Mouse (Mus musculus) liver, adult 2 months (tissue): ENCODE measurements around the gene Rusc1. TPM values are rescaled to one million over a fixed set of nuclear protein-coding genes. Genes with fewer than 3 reads are reported as not detected.

Experiments
- DNase-seq: peaks from one replicate; pipeline ENCODE4 v3.0.0-alpha.2; 2011; ENCODE audit warnings: low read depth, low spot score; ENCODE audit errors: extremely low read depth
- H3K27ac ChIP-seq: fragments of 200-500 bp; replicated peaks from 2 replicates; pipeline ENCODE4 v1.5.1; 2012; ENCODE audit warnings: low read depth, mild to moderate bottlenecking, control low read depth, inconsistent platforms, low read length; ENCODE audit not compliant: insufficient read depth
- H3K27me3 ChIP-seq: fragments of 200-500 bp; 2 replicates; pipeline ENCODE4 v1.6.1; 2012; ENCODE audit warnings: mild to moderate bottlenecking, moderate library complexity, low read length, inconsistent platforms; ENCODE audit not compliant: control insufficient read depth, insufficient read depth
- H3K36me3 ChIP-seq: fragments of 200-500 bp; 2 replicates; pipeline ENCODE4 v1.6.1; 2012; ENCODE audit warnings: low read length, inconsistent platforms; ENCODE audit not compliant: control insufficient read depth, insufficient read depth
- H3K4me1 ChIP-seq: fragments of 200-500 bp; 2 replicates; pipeline ENCODE4 v1.6.1; 2011; ENCODE audit warnings: low read length; ENCODE audit not compliant: control insufficient read depth, insufficient read depth
- H3K4me3 ChIP-seq: fragments of 200-500 bp; 2 replicates; pipeline ENCODE4 v1.5.1; 2011; ENCODE audit warnings: low read depth, mild to moderate bottlenecking, control low read depth, low read length, moderate library complexity; ENCODE audit not compliant: insufficient read depth
- H3K79me2 ChIP-seq: fragments of 200-500 bp; 2 replicates; pipeline ENCODE4 v1.6.1; 2012; ENCODE audit warnings: inconsistent platforms, mild to moderate bottlenecking, low read length, moderate library complexity; ENCODE audit not compliant: control insufficient read depth, insufficient read depth
- H3K9ac ChIP-seq: fragments of 200-500 bp; 2 replicates; pipeline ENCODE4 v1.6.1; 2012; ENCODE audit warnings: low read depth, mild to moderate bottlenecking, control low read depth, inconsistent platforms, low read length
- CTCF ChIP-seq: fragments of 200-500 bp; IDR thresholded peaks from 2 replicates; pipeline ENCODE4 v1.5.1; 2011; ENCODE audit warnings: low read depth, low read length, control low read depth
- POLR2A ChIP-seq: fragments of 200-500 bp; IDR thresholded peaks from 2 replicates; pipeline ENCODE4 v1.6.1; 2011; ENCODE audit warnings: low read length, control low read depth; ENCODE audit not compliant: insufficient read depth; ENCODE audit errors: extremely low read depth
- WGBS: fragments of 180-500 bp; shearing (Covaris S2); methylation state at CpG from one replicate; pipeline ENCODE4 v1.1.7; 2018; 5-methylcytosine and 5-hydroxymethylcytosine counted together
- polyA plus RNA-seq: library from polyadenylated mRNA; depleted of rRNA; stranded (reverse); fragments of >200 nt; gene quantifications from 2 replicates; pipeline ENCODE4 v1.2.3, GENCODE M21; 2012
- total RNA-seq: library from RNA; depleted of rRNA; stranded (reverse); fragments of >200 nt; gene quantifications from 2 replicates; pipeline ENCODE4 v1.2.3, GENCODE M21; 2014

Gene Rusc1
- total and polyA plus RNA-seq, 2 experiments = 4.8 to 18.3 TPM

- TF ChIP-seq POLR2A = no peak
- no peak for TF ChIP-seq CTCF
- 58% methylated on average over 12 of the region's 12 CpGs for WGBS
- DNase-seq = peak; percentile 34
- Histone ChIP-seq H3K9ac (no peak overlapping the region), H3K4me3 (no peak overlapping the region), H3K27me3 (no peaks in the 10 kb centered on the region), H3K27ac (peak overlapping the region; percentile 57), H3K79me2 (no peaks in the 10 kb centered on the region), H3K4me1 (peaks cover 30% of the 10 kb centered on the region), H3K36me3 (peaks cover 13% of the 10 kb centered on the region)
Measured at GRCm38 (mm10) chr3:89102495-89103290, 9.6 kb upstream of the Rusc1 start.

GRCm38 (mm10) chr3:89101812-89102494 lies 8.8 kb upstream of the Rusc1 start, which contains the start of gene Fdps:
Gene Fdps, minus strand, starts transcription at chr3:89101959.
- H3K4me1 ChIP-seq = peaks cover 30% of the 10 kb centered on the region
- TF ChIP-seq POLR2A (peak; percentile 76; the same call in 1 of the 2 replicates), CTCF (no peak)
- under 1% methylated on average over 26 of the region's 26 CpGs for WGBS

GRCm38 (mm10) chr3:89101459-89101811 lies 8.3 kb upstream of the Rusc1 start:
- DNase-seq = no peak
- no peak for TF ChIP-seq POLR2A
- no peak for TF ChIP-seq CTCF
- under 1% methylated on average over 19 of the region's 19 CpGs for WGBS
- Histone ChIP-seq H3K4me3 (peak overlapping the region; percentile 89), H3K9ac (peak overlapping the region; percentile 88), H3K27ac (peak overlapping the region; percentile 83), H3K79me2 (no peaks in the 10 kb centered on the region), H3K36me3 (peaks cover 21% of the 10 kb centered on the region), H3K27me3 (no peaks in the 10 kb centered on the region), H3K4me1 (peaks cover 30% of the 10 kb centered on the region)

More at GRCm38 (mm10) chr3:89101812-89102494, 8.8 kb upstream of the Rusc1 start, which contains the start of gene Fdps:
- Histone ChIP-seq H3K9ac (peak within 1 kb of the TSS; percentile 88), H3K27ac (peak within 1 kb of the TSS; percentile 83), H3K4me3 (peak within 1 kb of the TSS; percentile 89), H3K27me3 (no peaks in the 10 kb centered on the region), H3K36me3 (peaks cover 19% of the 10 kb centered on the region), H3K79me2 (no peaks in the 10 kb centered on the region)
- peak; percentile 100 for DNase-seq

- H3K9ac ChIP-seq = peak within 1 kb of the TSS; percentile 88
- peaks cover 30% of the 10 kb centered on the region for H3K4me1 ChIP-seq
- H3K79me2 ChIP-seq = no peaks in the 10 kb centered on the region
- no peak for DNase-seq
- no peaks in the 10 kb centered on the region for H3K27me3 ChIP-seq
- 16% methylated on average over 7 of the region's 7 CpGs for WGBS
- H3K4me3 ChIP-seq = peak within 1 kb of the TSS; percentile 89
- no peak for TF ChIP-seq CTCF
- 0 out of 2 replicates have a peak, but pooled peaks have one; percentile 28 for TF ChIP-seq POLR2A
- H3K27ac ChIP-seq = peak within 1 kb of the TSS; percentile 83
- H3K36me3 ChIP-seq = peaks cover 23% of the 10 kb centered on the region
Measured at GRCm38 (mm10) chr3:89100811-89101210, 7.7 kb upstream of the Rusc1 start, which contains the start of gene Gm43738. Gene Gm43738, minus strand, starts transcription at chr3:89101099.

GRCm38 (mm10) chr3:89094021-89094420 lies 910 bp upstream of the Rusc1 start:
- H3K4me3 ChIP-seq = no peak overlapping the region
- WGBS = 71% methylated on average over 10 of the region's 10 CpGs
- no peak for TF ChIP-seq CTCF
- no peak for TF ChIP-seq POLR2A
- no peak overlapping the region for H3K27ac ChIP-seq
- peak; percentile 35 for DNase-seq
- H3K4me1 ChIP-seq = peaks cover 18% of the 10 kb centered on the region
- H3K79me2 ChIP-seq = no peaks in the 10 kb centered on the region
- peaks cover 21% of the 10 kb centered on the region for H3K36me3 ChIP-seq
- no peak overlapping the region for H3K9ac ChIP-seq
- H3K27me3 ChIP-seq = no peaks in the 10 kb centered on the region
